Mouse (Mus musculus) embryonic facial prominence, embryonic 11.5 days (tissue): Measurements from ENCODE around the gene Plekhh2. TPM values are rescaled to one million over a fixed set of nuclear protein-coding genes. Genes with fewer than 3 reads are reported as not detected.

Source experiments
- ATAC-seq: fragments of 200-750 bp; cut with Nextera tagmentation; replicated peaks from 2 replicates; pipeline ENCODE4 v1.8.0; 2017; ENCODE audit warnings: low read depth; ENCODE audit not compliant: insufficient number of reproducible peaks, low FRiP score, low TSS enrichment
- DNase-seq: peaks from one replicate; pipeline ENCODE4 v3.0.0-alpha.2; 2015; ENCODE audit warnings: low spot score
- H3K27ac ChIP-seq: fragments of 300-500 bp; sonication (generic); replicated peaks from 2 replicates; pipeline ENCODE4 v1.5.1; 2014; ENCODE audit warnings: mild to moderate bottlenecking, low read depth, low read length, control low read depth
- H3K27me3 ChIP-seq: fragments of 300-500 bp; sonication (generic); 2 replicates; pipeline ENCODE4 v1.6.1; 2014; ENCODE audit warnings: mild to moderate bottlenecking, low read length, moderate library complexity, mixed read lengths; ENCODE audit not compliant: control insufficient read depth, insufficient read depth
- H3K36me3 ChIP-seq: fragments of 300-500 bp; sonication (generic); replicated peaks from 2 replicates; pipeline ENCODE4 v1.6.1; 2014; ENCODE audit warnings: low read depth, mild to moderate bottlenecking, low read length, moderate library complexity, mixed read lengths; ENCODE audit not compliant: control insufficient read depth, insufficient read depth
- H3K4me1 ChIP-seq: fragments of 300-500 bp; sonication (generic); 2 replicates; pipeline ENCODE4 v1.6.1; 2014; ENCODE audit warnings: low read length, mixed read lengths; ENCODE audit not compliant: control insufficient read depth, insufficient read depth
- H3K4me2 ChIP-seq: fragments of 300-500 bp; sonication (generic); 2 replicates; pipeline ENCODE4 v1.6.1; 2014; ENCODE audit warnings: low read depth, mild to moderate bottlenecking, control low read depth, low read length, moderate library complexity
- H3K4me3 ChIP-seq: fragments of 300-500 bp; sonication (generic); 2 replicates; pipeline ENCODE4 v1.5.1; 2014; ENCODE audit warnings: low read depth, low read length, control low read depth
- H3K9ac ChIP-seq: fragments of 300-500 bp; sonication (generic); replicated peaks from 2 replicates; pipeline ENCODE4 v1.6.1; 2014; ENCODE audit warnings: mild to moderate bottlenecking, control low read depth, low read length
- H3K9me3 ChIP-seq: fragments of 300-500 bp; sonication (generic); replicated peaks from 2 replicates; pipeline ENCODE4 v1.6.1; 2016; ENCODE audit warnings: mild to moderate bottlenecking, low read length, inconsistent platforms, mixed read lengths; ENCODE audit not compliant: control insufficient read depth
- WGBS: fragments of 180-500 bp; shearing (Covaris S2); extraction: QIAGEN DNeasy Blood & Tissue Kit; methylation state at CpG from one replicate; pipeline ENCODE4 v1.1.7; 2014; 5-methylcytosine and 5-hydroxymethylcytosine counted together
- polyA plus RNA-seq: library from polyadenylated mRNA; unstranded; fragments of >200 nt; fragmentation: Nextera tagmentation; extraction: Ambion mirVana; gene quantifications from 2 replicates; pipeline ENCODE4 v1.2.1, GENCODE M21; 2014

Plekhh2 gene
- polyA plus RNA-seq, 1 experiment from 2014 or later, result 5.1 TPM

DNA sequence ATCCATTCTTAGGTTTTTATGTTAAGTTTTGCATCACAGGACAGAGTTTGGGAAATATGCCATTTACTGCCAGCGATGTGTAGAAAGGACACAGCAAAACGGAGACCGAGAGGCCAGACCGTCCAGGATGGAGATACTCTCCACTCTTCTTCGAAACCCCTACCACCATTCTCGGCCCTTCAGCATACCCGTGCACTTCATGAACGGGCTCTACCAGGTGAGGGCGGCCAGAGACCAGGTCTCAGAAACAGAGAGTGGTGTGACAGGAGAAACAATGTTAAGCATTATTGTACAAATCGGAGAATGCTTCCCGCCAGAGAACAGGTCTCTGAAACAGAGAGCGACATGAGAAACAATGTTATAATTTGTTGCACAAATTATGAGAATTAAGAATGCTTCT, 86.2 kb downstream of the Plekhh2 start:
- ATAC-seq, result no peak
- no peak overlapping the region for H3K4me3 ChIP-seq
- no peak overlapping the region for H3K9ac ChIP-seq
- WGBS, result 91% methylated on average over 12 of the region's 12 CpGs
- no peaks in the 10 kb centered on the region for H3K9me3 ChIP-seq
- H3K27ac ChIP-seq, result no peak overlapping the region
- no peak for DNase-seq
- no peaks in the 10 kb centered on the region; the same call in 1 of the 2 replicates for H3K36me3 ChIP-seq
- no peaks in the 10 kb centered on the region; the same call in 1 of the 2 replicates for H3K4me1 ChIP-seq
- H3K27me3 ChIP-seq, result no peaks in the 10 kb centered on the region
- no peak overlapping the region for H3K4me2 ChIP-seq

DNA sequence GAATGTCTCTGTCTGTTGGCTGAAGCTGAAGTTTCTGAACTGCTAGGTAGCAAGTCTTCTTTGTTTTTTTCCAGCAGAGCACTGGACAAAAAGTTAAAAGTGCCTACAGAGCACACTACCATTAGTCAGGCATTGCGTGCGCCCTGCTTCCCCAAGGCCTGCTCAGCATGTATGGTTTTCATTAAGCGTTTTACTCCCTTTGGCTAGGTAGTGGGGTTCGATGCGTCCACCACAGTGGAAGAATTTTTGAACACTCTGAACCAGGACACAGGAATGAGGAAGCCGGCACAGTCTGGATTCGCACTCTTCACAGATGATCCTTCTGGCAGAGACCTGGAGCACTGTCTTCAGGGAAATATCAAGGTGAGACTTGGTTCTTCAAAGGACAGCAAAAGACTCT, 87.2 kb downstream of the Plekhh2 start:
- H3K9me3 ChIP-seq, result no peaks in the 10 kb centered on the region
- WGBS, result 59% methylated on average over 7 of the region's 7 CpGs
- H3K4me1 ChIP-seq, result no peaks in the 10 kb centered on the region; the same call in 1 of the 2 replicates
- DNase-seq (peak; percentile 60), ATAC-seq (no peak)
- H3K27ac ChIP-seq, result no peak overlapping the region
- no peaks in the 10 kb centered on the region; the same call in 1 of the 2 replicates for H3K36me3 ChIP-seq
- H3K4me2 ChIP-seq, result no peak overlapping the region
- H3K4me3 ChIP-seq, result no peak overlapping the region
- H3K9ac ChIP-seq, result no peak overlapping the region
- H3K27me3 ChIP-seq, result no peaks in the 10 kb centered on the region

DNA sequence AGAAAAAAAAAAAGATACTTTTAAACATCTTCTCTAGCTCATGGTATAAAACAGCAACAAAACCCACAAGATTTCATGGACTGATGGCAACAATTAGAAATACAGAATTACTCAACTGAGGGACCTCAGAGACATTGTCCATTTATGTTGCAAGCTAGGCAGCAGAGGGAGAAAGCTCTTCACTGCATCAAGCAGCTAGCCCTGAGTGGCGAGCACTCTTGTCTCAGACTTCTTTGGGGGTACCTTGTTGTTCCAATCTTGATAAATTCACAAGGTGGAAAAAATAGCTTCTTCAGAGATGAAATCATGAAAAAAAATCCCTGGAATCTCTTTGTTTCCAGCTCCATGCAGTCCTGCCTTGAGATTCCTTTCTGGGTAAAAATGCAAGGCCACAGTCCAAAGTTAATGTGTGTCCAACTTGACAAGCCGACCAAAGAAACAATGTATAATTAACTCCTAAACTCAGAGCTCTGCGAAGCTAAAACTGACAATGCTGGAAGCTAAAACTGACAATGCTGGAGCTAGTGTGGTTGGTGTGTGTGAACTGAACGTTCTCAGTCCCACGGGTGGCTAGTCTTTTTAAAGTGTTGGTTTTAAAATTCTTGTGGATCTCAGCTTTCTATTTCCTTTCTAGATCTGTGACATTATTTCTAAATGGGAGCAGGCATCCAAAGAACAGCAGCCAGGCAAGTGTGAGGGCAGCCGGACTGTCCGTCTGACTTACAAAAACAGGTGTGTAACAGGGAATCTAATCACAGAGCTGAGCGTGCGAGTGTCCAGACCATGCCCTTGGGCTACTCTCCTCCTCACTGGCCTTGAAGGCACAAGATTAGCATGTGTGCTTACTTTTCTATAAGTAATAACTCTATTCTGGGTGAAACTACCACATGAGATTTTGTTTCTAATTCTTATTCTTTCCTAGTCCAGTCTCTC, 88.6 kb downstream of the Plekhh2 start:
- DNase-seq (no peak), ATAC-seq (no peak)
- WGBS, result 60% methylated on average over 9 of the region's 9 CpGs
- Histone ChIP-seq H3K4me2 (no peak overlapping the region), H3K4me3 (no peak overlapping the region), H3K9ac (no peak overlapping the region), H3K27me3 (no peaks in the 10 kb centered on the region), H3K4me1 (no peaks in the 10 kb centered on the region; the same call in 1 of the 2 replicates), H3K27ac (no peak overlapping the region), H3K9me3 (no peaks in the 10 kb centered on the region), H3K36me3 (no peaks in the 10 kb centered on the region)

DNA sequence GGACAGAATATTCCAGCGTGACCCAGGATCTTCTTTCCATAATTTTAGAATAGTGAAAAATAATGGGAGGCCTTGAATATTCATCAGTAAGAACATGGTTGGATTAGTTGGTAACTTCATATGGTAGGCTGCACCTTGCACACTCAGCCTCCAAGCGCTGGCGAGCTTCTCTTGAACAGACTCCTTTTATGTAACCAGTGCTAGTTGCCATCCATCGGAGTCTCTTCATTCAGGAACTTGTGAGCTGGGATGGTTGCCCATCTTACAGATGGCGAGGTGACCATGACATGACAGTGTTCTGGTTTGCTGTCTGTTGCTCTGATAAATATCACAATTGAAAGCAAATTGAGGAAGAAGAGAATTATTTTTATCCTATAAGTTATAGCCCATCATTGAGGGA, 90.1 kb downstream of the Plekhh2 start:
- Histone ChIP-seq H3K9ac (no peak overlapping the region), H3K27ac (no peak overlapping the region), H3K36me3 (no peaks in the 10 kb centered on the region), H3K4me1 (no peaks in the 10 kb centered on the region), H3K27me3 (no peaks in the 10 kb centered on the region), H3K4me3 (no peak overlapping the region), H3K9me3 (no peaks in the 10 kb centered on the region), H3K4me2 (no peak overlapping the region)
- ATAC-seq (no peak), DNase-seq (no peak)
- WGBS, result 91% methylated on average over 5 of the region's 5 CpGs

DNA sequence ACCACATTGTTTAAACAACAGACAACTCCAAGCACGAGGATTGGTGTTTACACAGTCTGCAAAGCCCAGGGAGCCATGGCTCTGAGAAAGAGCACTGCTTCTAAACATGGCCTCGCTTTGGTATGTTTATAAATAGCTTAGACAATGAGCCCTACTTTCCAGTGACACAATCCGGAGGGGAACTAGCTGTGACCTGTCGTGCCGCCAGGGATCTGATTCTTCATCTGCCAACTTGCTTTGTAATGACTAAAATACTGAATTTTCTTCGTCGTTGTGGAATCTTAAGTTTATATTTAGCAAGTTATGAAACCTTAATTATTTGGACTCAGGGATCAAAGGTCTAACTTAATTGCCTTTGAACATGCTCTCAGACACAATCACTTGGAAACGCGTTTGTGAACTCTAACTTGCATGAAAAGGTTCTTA, 91.5 kb downstream of the Plekhh2 start:
- no peaks in the 10 kb centered on the region for H3K36me3 ChIP-seq
- no peaks in the 10 kb centered on the region for H3K4me1 ChIP-seq
- H3K9ac ChIP-seq, result no peak overlapping the region
- no peak overlapping the region for H3K4me3 ChIP-seq
- DNase-seq, result no peak
- WGBS, result 68% methylated on average over 9 of the region's 9 CpGs
- ATAC-seq, result no peak
- H3K9me3 ChIP-seq, result no peaks in the 10 kb centered on the region
- H3K27me3 ChIP-seq, result no peaks in the 10 kb centered on the region
- no peak overlapping the region for H3K4me2 ChIP-seq
- H3K27ac ChIP-seq, result no peak overlapping the region

DNA sequence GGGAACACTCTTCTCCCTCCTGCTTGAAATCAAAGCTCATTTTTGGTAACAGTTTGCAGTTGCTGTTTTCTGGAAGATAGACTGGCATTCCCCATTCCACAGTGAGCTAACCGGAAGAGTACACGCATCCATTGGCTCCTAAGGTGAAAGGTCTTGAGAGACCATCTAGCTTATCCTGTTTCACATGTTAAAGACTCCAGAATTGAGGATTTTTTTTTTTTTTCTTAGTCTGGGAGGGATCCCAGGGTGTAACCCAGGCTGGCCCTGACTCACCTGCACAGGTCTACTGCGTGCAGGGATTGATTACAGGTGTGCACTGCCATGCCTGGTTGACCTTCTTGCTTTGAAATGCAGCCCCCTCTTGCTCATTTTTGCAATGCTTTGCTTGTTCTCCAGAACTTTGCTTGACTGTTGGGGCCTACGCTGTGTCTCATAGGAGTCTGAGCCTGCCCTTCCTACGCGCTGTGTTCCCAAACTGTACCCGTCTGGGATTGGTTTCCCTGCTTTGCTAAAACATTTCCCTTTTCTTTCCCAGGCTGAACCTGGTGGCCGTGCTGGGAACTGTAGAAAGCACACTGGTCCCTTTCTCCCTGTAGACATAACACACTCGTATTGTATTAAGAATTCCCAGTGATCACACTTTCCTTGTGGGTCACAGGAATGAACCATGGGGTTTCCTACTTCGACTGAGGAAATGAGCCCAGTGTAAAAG, 92.2 kb downstream of the Plekhh2 start:
- Histone ChIP-seq H3K36me3 (no peaks in the 10 kb centered on the region), H3K4me3 (no peak overlapping the region), H3K9me3 (no peaks in the 10 kb centered on the region), H3K27ac (no peak overlapping the region), H3K9ac (no peak overlapping the region), H3K27me3 (no peaks in the 10 kb centered on the region), H3K4me2 (no peak overlapping the region), H3K4me1 (no peaks in the 10 kb centered on the region)
- 88% methylated on average over 10 of the region's 10 CpGs for WGBS
- ATAC-seq, result no peak
- no peak for DNase-seq

DNA sequence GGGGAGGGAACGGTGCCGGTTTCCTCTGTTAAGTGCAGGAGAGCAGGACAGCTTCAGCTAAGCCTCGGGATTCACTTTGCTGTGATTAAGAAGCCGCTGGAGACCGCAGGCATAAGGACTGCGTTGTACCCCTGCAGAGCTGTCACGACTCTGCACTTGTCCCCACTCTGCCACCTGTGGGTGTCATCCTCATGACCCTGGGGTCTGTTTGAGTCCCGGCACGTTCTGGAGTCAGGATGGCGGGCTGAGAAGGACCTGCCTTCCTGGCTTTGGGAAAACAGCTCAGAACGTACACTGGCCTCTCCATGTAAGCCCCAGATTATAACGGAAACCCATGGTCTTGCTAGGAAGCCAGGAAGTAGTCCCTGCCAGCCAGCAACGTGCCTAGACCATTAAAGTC, 95.3 kb downstream of the Plekhh2 start:
- WGBS, result 51% methylated on average over 13 of the region's 13 CpGs
- H3K27ac ChIP-seq, result no peak overlapping the region
- ATAC-seq, result no peak

DNA sequence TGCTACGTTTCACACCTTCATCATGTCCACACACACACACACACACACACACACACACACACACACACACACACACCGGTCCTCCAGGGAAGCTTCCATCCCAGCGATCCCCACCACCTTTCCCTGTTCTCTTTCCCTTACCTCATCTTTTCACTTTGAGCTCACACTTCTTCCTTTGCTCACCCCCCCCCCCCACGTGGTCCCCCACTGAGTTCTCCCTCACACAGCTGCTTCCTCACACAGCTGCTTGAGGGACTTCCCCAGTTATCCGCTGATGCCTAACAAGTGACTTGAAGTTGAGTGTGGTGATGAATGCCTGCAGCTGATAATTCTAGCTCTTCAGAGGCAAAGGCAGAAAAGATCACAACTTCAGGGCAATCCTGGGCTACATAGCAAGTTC, 95.9 kb downstream of the Plekhh2 start:
- Histone ChIP-seq H3K4me2 (no peak overlapping the region), H3K27ac (no peak overlapping the region), H3K9me3 (no peaks in the 10 kb centered on the region), H3K36me3 (no peaks in the 10 kb centered on the region), H3K27me3 (no peaks in the 10 kb centered on the region), H3K4me1 (no peaks in the 10 kb centered on the region), H3K4me3 (no peak overlapping the region), H3K9ac (no peak overlapping the region)
- no peak for ATAC-seq
- DNase-seq, result no peak
- 68% methylated on average over 5 of the region's 5 CpGs for WGBS

More for the DNA sequence above, 95.3 kb downstream of the Plekhh2 start:
- no peaks in the 10 kb centered on the region for H3K27me3 ChIP-seq
- no peak overlapping the region for H3K4me2 ChIP-seq
- no peak overlapping the region for H3K9ac ChIP-seq
- H3K36me3 ChIP-seq, result no peaks in the 10 kb centered on the region
- no peaks in the 10 kb centered on the region for H3K4me1 ChIP-seq
- no peak for DNase-seq
- H3K9me3 ChIP-seq, result no peaks in the 10 kb centered on the region
- no peak overlapping the region for H3K4me3 ChIP-seq
